21 mouse cellular contexts compared by ENCODE assay signal in the genomic region with DNA sequence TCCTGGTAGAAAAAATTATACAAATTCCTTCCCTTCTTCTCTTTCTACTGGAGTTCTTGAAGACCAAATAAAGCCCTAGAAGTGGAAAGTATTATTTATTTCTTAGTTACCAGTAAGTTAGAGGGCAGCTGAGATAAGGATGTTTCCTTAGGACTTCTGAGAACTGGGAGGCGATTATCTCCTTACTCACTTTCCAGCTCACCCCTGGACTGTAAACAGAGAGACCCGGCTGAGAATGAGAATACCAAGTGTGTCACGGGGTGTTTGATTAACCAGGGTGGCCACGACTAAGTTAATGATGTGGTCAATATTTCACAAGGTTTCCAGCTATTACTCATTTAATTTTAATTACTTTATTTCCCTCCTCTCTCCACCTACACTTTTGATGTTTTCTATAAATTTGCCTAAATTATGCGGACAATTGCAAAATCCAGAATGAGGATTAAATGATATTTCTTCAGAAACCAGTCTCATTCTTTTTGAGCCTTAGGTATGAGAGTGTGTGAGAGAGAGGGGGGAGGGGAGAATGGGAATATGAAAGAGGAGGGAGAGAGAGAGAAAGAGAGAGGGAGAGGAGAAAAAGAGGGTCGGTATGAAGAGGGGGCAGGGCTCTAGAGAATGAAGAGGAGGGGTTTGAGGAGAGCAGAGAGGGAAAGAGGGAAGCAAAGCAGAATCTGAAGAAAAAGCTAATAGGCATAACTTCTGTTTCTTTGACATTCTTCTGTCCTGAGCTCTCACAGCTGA.
DNase-seq lines count a peak whose midpoint lies in the region; ATAC-seq and TF ChIP-seq lines count a peak whose summit lies in the region.
"Had no signal": no experiment of that assay in that cellular context is flagged by ENCODE, and none has a peak within 500 bp of the region (broad histone marks: within the 10 kb centered on the region; RNA-seq: fewer than 3 reads in every experiment).

No protein-coding gene starts in this region.

- H3K36me3 ChIP-seq in kidney, adult 2 months (ENCODE audit: control insufficient read depth, insufficient read depth, low read length): no peaks in the 10 kb centered on the region
- H3K36me3 ChIP-seq in kidney, embryonic 16.5 days (ENCODE audit: insufficient read depth, low read length): no peaks in the 10 kb centered on the region
- H3K36me3 ChIP-seq in liver, postnatal 0 days (replicated peaks; ENCODE audit: insufficient read depth, low read length): no peaks in the 10 kb centered on the region
- no peaks in the 10 kb centered on the region for H3K36me3 ChIP-seq in embryonic facial prominence, embryonic 10.5 days (replicated peaks)
- H3K36me3 ChIP-seq in intestine, embryonic 15.5 days: no peaks in the 10 kb centered on the region
- H3K36me3 ChIP-seq: embryonic facial prominence, embryonic 15.5 days; forebrain, embryonic 10.5 days; heart, embryonic 12.5 days; hindbrain, embryonic 13.5 days had no signal

- in situ Hi-C loops in Patski (cut with MboI; ENCODE audit: low pct_unique_long_range_greater_than_20kb): no loop called here

- no peak overlapping the region for H3K9ac ChIP-seq in kidney, embryonic 16.5 days (replicated peaks; ENCODE audit: low read length)
- no peak overlapping the region for H3K9ac ChIP-seq in liver, postnatal 0 days (replicated peaks)
- no peak overlapping the region for H3K9ac ChIP-seq in intestine, embryonic 15.5 days
- H3K9ac ChIP-seq: embryonic facial prominence, embryonic 15.5 days; heart, embryonic 12.5 days; hindbrain, embryonic 13.5 days had no signal

- TF ChIP-seq CTCF in kidney, adult 2 months (conservative IDR thresholded peaks at IDR 0.05; ENCODE audit: insufficient read depth, insufficient read length, low read depth, low read length): no peak
- TF ChIP-seq CTCF in Patski (IDR thresholded peaks at IDR 0.05): no peak
- no peak for TF ChIP-seq CTCF in liver, postnatal 0 days (IDR thresholded peaks at IDR 0.05; ENCODE audit: low read depth)

- H3K27ac ChIP-seq in kidney, adult 2 months (ENCODE audit: insufficient read depth, low read depth, low read length): no peak overlapping the region
- no peak overlapping the region for H3K27ac ChIP-seq in kidney, embryonic 16.5 days (ENCODE audit: low read length)
- H3K27ac ChIP-seq in liver, postnatal 0 days (ENCODE audit: low read depth): no peak overlapping the region
- H3K27ac ChIP-seq in embryonic facial prominence, embryonic 10.5 days (replicated peaks): no peak overlapping the region
- H3K27ac ChIP-seq in intestine, embryonic 15.5 days: no peak overlapping the region
- H3K27ac ChIP-seq: embryonic facial prominence, embryonic 15.5 days; forebrain, embryonic 10.5 days; gastrocnemius, adult 2 months; hindbrain, embryonic 13.5 days had no signal

- no peak overlapping the region for H3K4me3 ChIP-seq in kidney, adult 2 months (ENCODE audit: insufficient read depth, low read depth, low read length)
- no peak overlapping the region for H3K4me3 ChIP-seq in kidney, embryonic 16.5 days (ENCODE audit: low read length)
- H3K4me3 ChIP-seq in liver, postnatal 0 days (ENCODE audit: low read depth, low read length): no peak overlapping the region
- H3K4me3 ChIP-seq in embryonic facial prominence, embryonic 10.5 days: no peak overlapping the region
- H3K4me3 ChIP-seq in intestine, embryonic 15.5 days (replicated peaks): no peak overlapping the region
- H3K4me3 ChIP-seq: embryonic facial prominence, embryonic 15.5 days; erythroblast, embryonic 14.5 days; forebrain, embryonic 10.5 days; gastrocnemius, adult 2 months; heart, embryonic 12.5 days; hindbrain, embryonic 13.5 days had no signal

- no peaks in the 10 kb centered on the region; the same call in 1 of the 2 replicates for H3K4me1 ChIP-seq in kidney, adult 2 months (ENCODE audit: control insufficient read depth, insufficient read depth, low read length)
- H3K4me1 ChIP-seq in kidney, embryonic 16.5 days (ENCODE audit: insufficient read depth, low read length): no peaks in the 10 kb centered on the region
- no peaks in the 10 kb centered on the region for H3K4me1 ChIP-seq in liver, postnatal 0 days (ENCODE audit: insufficient read depth)
- H3K4me1 ChIP-seq in embryonic facial prominence, embryonic 10.5 days: no peaks in the 10 kb centered on the region
- H3K4me1 ChIP-seq in intestine, embryonic 15.5 days (replicated peaks): no peaks in the 10 kb centered on the region
- H3K4me1 ChIP-seq: embryonic facial prominence, embryonic 15.5 days; forebrain, embryonic 10.5 days; heart, embryonic 12.5 days; hindbrain, embryonic 13.5 days had no signal

- peak; percentile 51 for DNase-seq in kidney, adult 2 months
- DNase-seq in kidney, adult 8-10 months: no peak
- DNase-seq in kidney, postnatal 14 days: no peak
- DNase-seq in Patski (ENCODE audit: low read depth, low spot score): no peak
- no peak for DNase-seq in liver, postnatal 0 days
- no peak for DNase-seq in embryonic facial prominence, embryonic 10.5 days (ENCODE audit: low spot score)
- DNase-seq: adrenal gland, adult 2 months; adrenal gland, postnatal 25 days; cerebellum, adult 18-20 months; cerebellum, postnatal 10 days; gastrocnemius, adult 2 months; gastrocnemius, postnatal 25 days; heart, postnatal 36 days had no signal

- no peaks in the 10 kb centered on the region for H3K9me3 ChIP-seq in kidney, embryonic 16.5 days (ENCODE audit: low read length)
- no peaks in the 10 kb centered on the region for H3K9me3 ChIP-seq in liver, postnatal 0 days (ENCODE audit: low read length)
- no peaks in the 10 kb centered on the region for H3K9me3 ChIP-seq in embryonic facial prominence, embryonic 10.5 days
- H3K9me3 ChIP-seq in intestine, embryonic 15.5 days: no peaks in the 10 kb centered on the region
- H3K9me3 ChIP-seq: embryonic facial prominence, embryonic 15.5 days; forebrain, embryonic 10.5 days; heart, embryonic 12.5 days; hindbrain, embryonic 13.5 days had no signal

- peak; percentile 89 for ATAC-seq in kidney, embryonic 16.5 days (ENCODE audit: low FRiP score, low TSS enrichment)
- peak; percentile 94 for ATAC-seq in Patski
- no peak for ATAC-seq in liver, postnatal 0 days
- ATAC-seq in intestine, embryonic 15.5 days: no peak
- ATAC-seq: forebrain, embryonic 14.5 days had no signal

- no peaks in the 10 kb centered on the region for H3K27me3 ChIP-seq in kidney, adult 2 months (replicated peaks; ENCODE audit: control insufficient read depth, insufficient read depth, low read length)
- no peaks in the 10 kb centered on the region for H3K27me3 ChIP-seq in kidney, embryonic 16.5 days (ENCODE audit: insufficient read depth, low read length)
- no peaks in the 10 kb centered on the region for H3K27me3 ChIP-seq in Patski
- H3K27me3 ChIP-seq in liver, postnatal 0 days (ENCODE audit: insufficient read depth, low read length): no peaks in the 10 kb centered on the region
- H3K27me3 ChIP-seq in embryonic facial prominence, embryonic 10.5 days (replicated peaks; ENCODE audit: low read depth, poor library complexity, severe bottlenecking): no peaks in the 10 kb centered on the region
- no peaks in the 10 kb centered on the region for H3K27me3 ChIP-seq in intestine, embryonic 15.5 days (replicated peaks)
- H3K27me3 ChIP-seq: embryonic facial prominence, embryonic 15.5 days; heart, embryonic 12.5 days; hindbrain, embryonic 13.5 days had no signal

- WGBS in kidney, adult 2 months: 29% methylated on average over 6 of the region's 6 CpGs
- 40% methylated on average over 6 of the region's 6 CpGs for WGBS in kidney, embryonic 16.5 days
- 38% methylated on average over 6 of the region's 6 CpGs for WGBS in liver, postnatal 0 days (ENCODE audit: insufficient replicate concordance)
- WGBS in embryonic facial prominence, embryonic 10.5 days: 64% methylated on average over 6 of the region's 6 CpGs
- 39% methylated on average over 6 of the region's 6 CpGs for WGBS in intestine, embryonic 15.5 days

- TF ChIP-seq POLR2A in kidney, adult 2 months (IDR thresholded peaks at IDR 0.05; ENCODE audit: low read depth, low read length): no peak

- CTCF ChIA-PET in Patski (lab: Charles Lee): interaction anchor here (0.6 to 1.7 kb wide), 4 partner anchors 10 to 51 kb away, joined by 3 to 6 read pairs (median 3); no protein-coding TSS in a partner anchor

- POLR2A ChIA-PET in Patski (lab: Charles Lee): interaction anchor here (1.1 kb wide), 2 partner anchors 20 to 27 kb away, joined by 3 to 4 read pairs; no protein-coding TSS in a partner anchor

- H3K4me2 ChIP-seq in kidney, embryonic 16.5 days (replicated peaks; ENCODE audit: low read depth, low read length): no peak overlapping the region
- no peak overlapping the region for H3K4me2 ChIP-seq in liver, postnatal 0 days (ENCODE audit: low read depth, low read length)
- no peak overlapping the region for H3K4me2 ChIP-seq in intestine, embryonic 15.5 days (replicated peaks)
- H3K4me2 ChIP-seq: embryonic facial prominence, embryonic 15.5 days; heart, embryonic 12.5 days; hindbrain, embryonic 13.5 days had no signal

- TF ChIP-seq EP300 in liver, postnatal 0 days (IDR thresholded peaks at IDR 0.05; ENCODE audit: low read depth): peak; percentile 79

Comparison
In these comparisons a context has a peak if more than half of its experiments do, and no peak if none do; other contexts are left out.
1. ATAC-seq: peak in kidney, embryonic 16.5 days (single experiment) and Patski (single experiment); none in liver, postnatal 0 days (single experiment) and intestine, embryonic 15.5 days (single experiment).